Mouse (Mus musculus) thymus, postnatal 25 days (tissue): ENCODE data around the gene Htra2.

ENCODE experiments used
- DNase-seq: peaks from one replicate; pipeline ENCODE4 v3.0.0; 2022

The Htra2 gene

DNA sequence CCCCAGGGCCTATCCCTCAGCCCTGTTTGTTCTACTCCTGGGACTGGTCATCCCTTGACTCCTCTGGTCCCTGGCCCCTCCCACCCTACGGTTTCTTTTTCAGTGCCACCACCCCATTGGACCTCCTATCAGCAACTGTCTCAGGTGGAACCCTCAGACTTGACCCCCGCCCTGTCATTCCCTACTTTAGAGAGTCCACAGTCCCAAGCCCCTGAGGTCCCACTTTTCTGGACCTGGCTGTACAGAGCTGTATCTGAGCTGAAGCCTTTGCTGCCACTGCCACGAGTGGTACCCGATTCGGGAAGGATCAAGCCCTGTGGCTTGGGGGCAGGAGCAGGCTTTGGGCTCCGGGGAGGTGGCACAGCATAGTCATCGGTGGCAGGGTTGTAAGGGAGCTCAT, 24.0 kb downstream of the Htra2 start:
- no peak for DNase-seq

DNA sequence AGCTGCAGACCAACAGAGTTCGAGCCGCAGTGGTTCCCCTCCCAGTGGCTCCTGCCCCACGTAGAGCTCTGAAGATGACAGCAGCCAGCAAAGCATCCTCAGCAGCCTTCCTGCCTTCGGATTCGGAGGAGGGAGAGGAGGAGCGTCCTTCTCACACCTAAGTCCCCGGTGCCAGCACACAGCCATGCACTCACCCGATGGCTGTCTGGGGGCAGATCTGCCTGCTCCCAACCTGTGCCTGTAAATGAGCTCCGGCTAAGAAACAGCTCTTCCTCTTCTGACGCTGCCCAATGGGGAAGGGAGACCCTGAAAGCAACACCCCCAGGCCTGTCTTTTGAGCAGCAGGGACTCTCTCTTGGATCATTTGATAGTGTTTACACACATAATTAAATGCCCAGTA, 25.3 kb downstream of the Htra2 start:
- DNase-seq: no peak

DNA sequence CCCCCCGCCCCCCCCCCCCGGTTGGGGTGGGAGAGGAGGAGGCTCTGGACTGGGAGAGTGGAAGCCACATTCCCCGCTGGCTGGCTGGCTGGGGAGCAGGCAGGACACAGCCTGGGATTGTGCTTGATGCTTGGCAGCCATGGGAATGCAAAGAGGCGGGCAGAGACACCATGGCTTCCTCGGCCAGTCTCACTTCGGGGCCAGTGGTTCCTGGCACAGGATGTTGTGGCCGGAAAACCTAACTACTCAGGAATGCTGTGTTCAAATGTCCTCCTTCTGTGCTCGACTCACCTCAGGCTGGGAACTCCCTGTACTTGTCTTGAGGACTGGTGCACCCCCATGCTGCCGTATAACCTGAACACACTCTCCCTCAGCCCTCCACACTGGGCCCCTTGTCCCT, 27.4 kb downstream of the Htra2 start:
- no peak for DNase-seq

DNA sequence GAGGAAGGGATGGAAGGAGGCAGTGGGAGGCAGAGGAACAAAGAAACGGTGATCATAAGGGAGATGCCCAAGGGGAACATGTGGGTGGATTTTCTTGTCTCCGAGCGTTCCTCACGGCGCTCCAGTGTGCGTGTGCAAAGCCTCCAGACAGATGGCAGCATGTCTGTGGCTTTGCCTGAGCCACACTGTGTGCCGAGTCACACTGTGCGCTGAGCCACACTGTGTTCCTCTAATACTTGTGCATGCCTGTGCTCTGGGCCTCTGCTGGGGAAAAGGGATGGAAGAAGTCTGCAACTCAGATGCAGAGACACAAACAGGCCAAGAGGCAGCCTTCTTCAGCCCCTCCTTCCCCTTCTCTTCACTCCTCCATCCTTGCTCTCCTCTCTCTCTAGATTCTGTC, 27.8 kb downstream of the Htra2 start:
- no peak for DNase-seq

DNA sequence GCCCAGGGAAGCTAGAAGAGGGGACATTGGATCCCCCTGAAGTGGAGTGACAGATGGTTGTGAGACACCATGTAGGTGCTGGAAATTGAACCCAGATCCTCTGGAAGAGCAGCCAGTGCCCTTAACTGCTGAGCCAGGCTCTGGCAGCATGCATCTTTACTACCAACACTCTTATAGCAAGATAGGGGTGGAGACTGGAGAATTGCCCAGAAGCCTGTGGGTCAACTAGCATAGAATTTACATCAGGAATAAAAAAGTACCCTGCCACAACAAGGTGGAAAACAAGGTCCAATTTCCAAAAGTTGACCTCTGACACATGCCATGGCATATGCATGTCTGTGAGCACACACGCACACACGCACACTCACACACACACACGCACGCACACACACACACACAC, 29.9 kb downstream of the Htra2 start:
- no peak for DNase-seq

DNA sequence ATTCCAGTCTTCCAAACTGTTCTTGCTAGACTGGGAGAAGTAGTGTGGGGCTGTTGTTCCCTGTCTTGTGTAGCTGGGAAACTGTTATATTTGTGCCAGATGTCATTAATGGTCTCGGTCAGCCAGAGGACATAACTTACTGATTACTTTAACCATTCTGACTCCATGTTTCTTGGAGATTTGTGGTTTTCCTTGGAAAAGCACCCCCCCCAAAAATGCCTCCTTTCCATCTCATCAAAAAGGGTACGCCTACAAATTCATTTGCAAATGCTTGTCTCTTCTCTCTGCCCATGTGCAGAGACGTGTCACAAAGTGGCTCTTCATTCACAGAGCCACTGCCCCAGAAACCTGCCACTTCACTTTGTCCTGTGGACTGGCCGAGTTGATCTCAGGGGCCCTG, 30.7 kb downstream of the Htra2 start:
- no peak for DNase-seq

DNA sequence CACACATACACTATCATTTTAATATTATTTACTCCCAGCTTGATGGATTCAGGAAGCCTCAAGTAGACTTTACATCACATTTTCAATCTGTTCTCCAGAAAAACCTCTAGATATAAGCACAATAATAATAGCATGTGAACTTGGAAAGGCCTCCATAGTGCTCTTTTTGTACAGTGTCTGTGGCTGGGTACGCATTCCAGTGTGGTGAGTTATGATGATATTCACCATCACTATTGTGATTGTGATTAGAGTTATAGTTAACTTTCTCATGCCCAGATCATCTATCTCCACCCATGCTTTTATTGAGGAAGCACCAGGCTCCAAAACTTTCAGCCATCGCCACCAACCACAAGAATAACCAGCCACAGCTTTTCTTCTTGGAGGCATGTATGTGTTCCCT, 31.3 kb downstream of the Htra2 start:
- no peak for DNase-seq

DNA sequence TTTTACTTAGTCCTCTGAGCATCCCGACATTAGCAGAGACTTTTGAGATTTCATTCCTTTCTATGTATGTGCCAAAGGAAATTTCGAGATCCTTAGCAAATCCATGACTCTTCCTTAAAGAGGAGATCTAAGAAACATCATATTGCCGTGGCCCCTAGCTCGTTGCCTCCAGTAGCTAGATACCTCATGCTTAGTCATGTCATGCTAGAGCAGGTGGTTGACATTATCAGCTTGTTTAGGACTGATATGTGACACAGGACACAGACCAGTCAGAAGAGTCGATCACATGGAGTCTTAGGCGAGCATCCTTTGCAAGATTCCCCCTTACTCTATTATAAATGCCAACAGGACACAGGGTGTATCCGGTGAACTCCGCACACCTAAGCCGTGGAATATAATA, 32.1 kb downstream of the Htra2 start:
- no peak for DNase-seq

DNA sequence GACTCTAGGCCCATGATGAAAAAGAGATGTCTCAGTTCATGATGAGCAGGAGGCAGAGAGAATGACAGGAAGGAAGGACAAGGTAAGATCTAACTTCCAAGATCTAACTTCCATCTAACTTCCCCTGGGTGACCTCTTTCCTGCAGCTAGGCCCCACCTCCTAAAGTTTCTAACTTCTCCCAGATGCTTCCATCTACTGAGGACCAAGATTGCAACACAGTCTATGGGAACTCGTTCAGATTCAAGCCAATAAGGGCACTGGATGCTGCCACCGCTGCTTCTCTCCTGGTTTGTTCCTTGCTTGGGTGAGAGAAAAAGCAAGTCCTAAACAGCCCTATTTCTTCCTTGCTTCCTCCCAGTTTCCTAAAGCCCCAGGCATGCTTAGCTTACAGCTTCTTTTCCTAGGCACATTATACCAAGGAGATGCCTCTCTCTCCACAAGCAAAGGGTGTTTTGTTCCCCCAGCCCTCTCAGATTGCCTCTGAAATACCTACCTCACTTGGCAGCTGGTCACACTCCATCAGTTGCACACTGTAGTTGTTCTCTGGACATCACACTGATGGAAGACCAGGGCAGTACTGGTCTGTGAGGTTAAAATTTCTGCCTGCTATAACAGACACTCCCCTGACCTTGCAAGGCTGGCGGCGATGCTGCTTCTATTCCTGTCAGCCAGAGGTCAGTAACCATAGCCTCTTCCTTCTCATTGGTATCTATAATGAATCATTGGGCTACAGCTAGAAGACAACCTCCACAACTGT, 34.1 kb downstream of the Htra2 start:
- DNase-seq: no peak

DNA sequence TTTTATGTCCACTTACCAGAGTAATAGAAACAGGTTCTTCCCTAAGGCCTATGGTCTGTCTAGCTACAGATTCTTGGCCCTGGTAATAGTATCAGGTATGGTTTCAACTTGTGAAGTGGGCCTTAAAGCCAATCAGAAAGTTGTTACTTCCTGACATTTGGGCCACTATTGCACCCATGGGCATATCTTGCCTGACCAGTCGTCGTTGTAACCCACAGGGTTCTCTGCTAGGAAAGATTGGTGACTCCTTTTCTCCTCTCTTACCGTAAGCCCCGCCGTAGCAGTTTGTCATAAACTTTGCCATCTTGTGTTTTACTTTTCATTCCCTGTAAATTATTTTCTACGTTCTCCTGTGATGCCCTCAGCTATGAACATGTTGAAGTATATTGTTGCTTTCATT, 35.0 kb downstream of the Htra2 start:
- no peak for DNase-seq

DNA sequence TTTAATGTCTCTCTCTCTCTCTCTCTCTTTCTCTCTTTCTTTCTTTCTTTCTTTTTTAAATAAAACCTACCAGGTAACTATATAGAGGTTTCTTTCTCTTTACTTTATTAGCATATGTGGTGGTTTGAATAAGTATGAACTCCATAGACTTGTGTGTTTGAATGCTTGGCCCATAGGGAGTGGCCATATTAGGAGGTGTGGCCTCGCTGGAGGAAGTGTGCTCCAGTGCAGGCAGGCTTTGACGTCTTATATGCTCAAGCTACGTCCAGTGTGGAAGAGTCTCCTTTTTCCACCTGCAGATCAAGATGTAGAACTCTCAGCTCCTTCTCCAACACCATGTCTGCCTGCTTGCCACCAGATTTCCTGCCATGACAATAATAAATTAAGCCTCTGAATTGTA, 36.0 kb downstream of the Htra2 start:
- no peak for DNase-seq

DNA sequence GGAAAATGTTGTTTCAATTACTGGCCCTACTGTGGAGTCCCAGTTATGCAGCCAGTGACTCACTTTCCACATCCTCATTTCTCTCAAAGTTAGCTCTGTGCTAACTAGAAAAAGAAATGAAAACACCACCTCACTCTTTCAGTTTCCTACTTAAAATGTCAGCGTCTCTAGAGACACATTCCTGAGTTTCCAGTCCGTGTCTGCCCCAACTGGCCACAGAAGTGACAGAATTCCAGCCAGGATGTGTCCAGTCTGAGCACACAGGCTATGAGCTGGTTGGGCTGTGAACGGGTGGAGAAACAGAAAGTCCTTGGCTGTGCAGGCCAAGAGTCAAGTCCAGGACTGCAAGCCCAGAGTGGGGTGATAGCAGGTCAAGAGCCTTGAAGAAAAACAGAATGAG, 37.9 kb downstream of the Htra2 start:
- DNase-seq: no peak

DNA sequence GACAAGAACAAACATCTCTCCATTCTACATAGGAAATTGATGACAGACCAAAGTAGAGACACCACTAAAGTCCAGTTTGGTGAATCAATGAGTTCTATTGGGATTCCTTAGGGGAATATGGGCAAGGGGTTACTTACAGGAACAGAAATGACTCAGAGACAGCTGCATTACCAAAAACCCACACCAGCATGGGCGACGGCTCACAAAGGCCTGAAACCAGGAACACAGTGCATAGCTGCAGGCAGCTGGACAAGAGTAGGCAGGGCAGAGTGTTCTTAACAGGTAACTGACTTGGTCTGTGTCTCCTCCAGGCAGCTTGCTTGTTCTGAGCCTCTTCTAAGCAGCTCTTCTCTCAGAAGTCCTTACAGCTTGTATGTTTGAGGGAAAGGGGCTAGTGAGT, 39.3 kb downstream of the Htra2 start:
- no peak for DNase-seq

DNA sequence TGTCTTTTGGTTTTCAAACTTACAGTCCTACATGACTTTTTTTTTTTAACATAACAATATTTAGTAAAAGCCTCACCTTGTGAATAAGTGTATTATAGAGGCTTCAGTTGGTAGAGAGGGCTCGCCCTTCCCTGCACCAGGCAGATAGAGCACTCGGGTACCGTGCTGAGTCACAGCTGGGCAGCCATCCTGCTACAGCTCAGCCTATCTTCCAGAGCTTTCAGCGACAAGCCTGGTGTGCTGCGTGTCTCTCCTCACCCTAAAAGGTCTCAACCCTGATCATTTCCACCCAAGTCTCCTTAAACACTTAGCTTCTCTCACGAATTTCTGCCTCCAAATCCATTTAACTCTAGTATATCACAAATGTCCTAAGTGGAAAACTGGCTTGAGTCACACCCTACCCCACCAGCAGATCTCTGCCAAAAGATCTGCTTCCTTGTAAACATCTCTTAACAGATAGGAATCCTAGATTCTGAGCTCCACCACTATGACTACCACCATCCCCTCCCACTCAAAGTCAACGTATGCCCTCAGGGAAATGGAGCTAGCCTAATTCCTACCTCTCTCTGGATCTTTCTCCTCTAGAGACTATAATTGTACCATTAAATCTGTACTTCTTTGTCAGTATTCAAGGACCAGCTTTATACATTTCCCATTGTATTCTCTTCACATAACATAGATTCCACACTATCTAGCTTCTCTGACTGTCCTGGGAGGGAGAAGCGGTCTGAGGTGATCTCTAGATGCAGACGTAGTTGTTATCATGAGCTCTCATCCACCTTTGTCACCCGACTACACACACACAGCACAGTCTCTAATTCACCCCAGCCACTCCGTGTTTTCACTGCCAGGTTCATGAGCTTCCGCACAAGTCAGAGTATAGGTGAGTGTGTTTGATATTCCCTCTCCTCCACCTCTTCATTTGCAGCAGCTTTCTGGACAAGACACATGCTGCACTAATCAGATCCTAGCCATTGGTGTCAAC, 40.3 kb downstream of the Htra2 start:
- DNase-seq: no peak

DNA sequence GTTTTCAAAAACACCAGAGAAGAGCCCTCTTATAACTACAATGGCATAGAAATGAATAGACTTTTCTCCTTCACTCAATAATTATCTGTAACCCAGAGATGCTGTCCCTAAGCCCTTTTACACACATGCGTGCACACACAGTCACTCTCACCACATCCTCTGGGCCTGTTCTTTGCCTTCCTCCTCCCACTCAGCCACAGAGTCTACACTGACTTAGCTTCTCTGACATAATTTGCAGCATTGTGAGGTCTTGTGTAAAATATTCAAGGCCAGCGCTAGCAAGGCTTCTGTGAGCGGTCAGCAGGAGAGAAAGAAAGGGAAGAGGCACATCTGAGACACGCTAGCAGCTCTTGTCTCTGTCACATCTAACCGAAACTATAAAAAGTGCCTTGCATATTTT, 41.6 kb downstream of the Htra2 start:
- no peak for DNase-seq

DNA sequence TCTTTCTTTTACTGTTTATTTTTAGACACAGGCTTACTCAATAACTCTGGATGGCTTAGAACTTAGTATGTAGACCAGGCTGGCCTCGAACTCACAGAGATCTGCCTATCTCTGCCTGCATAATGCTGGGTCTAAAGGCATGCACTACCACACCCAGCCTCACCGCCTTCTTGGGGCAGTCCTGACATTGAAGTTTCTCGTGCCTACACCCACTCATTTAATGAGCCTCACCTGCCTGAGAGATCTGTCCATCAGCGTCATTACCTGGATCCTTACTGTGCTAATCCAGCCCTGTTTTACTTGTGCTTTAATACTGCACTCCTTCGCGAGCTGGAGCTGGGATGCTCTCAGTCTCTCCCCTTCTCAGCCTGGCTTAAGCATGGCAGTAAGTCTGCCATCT, 43.3 kb downstream of the Htra2 start:
- DNase-seq: no peak

DNA sequence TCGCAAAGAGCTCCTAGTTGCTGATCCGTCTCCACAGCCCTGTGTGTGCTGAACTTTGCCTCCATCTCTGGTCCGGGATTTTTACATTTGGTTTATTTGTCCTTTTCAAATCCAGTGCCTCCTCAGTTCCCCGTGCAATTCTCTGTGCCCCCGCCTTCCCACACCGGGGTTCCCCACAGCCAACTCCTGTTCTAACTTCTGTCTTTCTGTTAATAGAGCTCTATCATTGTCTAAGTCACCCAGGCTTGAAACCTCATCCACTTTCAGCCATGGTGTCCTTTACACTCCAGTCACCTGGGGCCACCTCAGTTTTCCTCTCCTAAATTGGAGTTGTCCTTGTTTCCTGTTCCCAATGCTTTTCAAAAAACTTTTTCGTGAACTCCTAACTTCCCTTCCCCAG, 43.8 kb downstream of the Htra2 start:
- no peak for DNase-seq

DNA sequence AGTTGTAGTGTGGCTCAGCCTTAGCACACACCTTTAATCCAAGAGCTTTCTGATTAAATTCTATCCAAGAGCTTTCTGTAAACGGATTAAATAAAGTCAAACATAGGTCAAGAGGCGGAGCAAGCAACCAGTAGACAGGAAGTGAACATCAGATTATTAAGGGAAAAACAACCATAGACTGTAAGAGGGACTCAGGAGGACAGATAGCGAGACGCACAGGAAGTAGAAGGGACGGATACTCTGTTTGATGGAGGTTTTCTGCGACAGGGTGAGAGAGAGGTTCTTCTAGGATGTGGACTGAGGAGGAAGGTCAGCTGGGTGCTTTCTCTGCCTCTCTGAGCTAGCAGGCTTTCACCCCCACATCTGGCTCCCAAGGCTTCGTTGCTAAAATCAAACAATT, 45.1 kb downstream of the Htra2 start:
- no peak for DNase-seq

DNA sequence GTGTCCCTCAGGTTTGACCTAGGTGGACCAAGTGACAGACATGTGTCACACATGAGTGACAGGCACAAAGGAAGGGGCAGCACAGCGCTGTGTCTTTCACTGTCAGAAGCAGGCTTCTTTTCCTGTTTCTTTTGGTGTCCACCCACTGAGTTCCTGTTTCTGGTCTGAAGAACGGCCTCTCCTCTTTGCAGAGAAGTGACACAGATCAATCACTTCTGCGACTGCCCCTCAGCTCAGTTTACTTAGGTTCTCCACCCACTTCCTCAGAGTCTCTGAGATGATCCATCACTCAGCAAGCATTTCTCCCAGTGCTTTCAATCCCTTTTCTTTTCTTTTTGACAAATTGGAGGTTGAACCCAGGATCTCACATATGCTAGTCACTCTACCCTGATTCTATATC, 46.4 kb downstream of the Htra2 start:
- DNase-seq: no peak

DNA sequence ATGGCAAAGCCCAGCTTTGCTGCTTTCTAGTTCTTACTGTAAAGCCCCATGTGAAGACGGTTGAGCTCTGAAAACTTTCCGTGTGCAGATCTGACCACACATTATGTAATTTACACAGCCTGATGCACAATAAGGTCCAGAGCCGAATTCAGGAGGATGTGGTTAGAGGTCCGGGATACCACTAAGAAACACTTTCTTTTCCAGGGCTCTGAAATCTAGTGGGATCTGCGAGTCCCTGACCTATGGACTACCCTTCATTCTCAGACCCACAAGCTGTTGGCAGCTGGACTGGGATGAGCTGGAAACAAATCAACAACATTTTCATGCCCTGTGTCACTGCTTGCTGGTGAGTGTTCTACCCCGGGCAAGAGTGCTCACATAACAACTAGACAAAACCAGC, 49.0 kb downstream of the Htra2 start:
- no peak for DNase-seq

DNA sequence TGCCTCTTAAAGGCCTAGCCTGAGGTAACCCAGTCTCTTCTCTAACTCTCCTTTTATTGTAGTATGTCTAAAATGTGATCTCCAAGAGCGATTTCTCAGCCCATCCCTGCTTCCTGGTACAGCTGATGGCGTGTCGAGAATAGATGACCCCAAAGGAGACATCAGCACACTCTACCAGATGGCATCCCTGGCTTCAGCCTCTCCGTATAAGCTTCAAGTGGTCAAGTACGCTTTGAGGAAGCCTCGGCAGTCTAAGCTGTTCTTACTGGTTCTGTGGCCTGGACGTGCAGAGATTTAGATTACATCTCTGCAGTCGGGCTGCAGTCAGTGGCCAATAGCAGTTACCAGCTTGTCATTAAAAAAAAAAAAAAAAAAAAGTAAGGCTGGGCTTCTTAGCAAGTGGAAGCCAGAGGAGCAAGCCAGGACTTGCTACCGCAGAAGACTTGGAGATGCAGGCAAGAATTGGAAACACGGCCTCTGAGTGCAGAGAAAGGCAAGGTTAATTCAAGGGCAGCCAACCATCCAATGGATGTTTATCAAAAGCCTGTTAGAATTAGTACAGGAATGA, 49.5 kb downstream of the Htra2 start:
- no peak for DNase-seq

DNA sequence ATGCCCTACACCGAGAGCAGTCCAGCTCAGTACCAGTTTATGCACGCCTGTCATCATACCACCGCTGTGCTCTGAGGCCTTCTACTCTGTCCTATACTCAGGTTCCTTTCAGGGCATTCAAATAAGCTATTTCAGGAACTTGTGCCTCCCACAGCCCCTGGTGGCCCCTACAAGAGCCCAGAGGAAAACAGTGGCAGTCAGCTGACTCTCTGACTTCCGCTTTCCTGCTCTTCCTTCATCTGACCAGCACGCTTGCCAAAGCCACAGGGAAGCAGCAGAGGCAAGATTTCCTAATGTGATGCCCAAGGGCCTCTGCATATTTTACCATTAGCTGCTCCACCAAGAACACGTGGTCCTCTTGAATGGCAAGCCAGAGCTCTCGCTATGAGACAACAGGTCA, 50.2 kb downstream of the Htra2 start:
- no peak for DNase-seq

DNA sequence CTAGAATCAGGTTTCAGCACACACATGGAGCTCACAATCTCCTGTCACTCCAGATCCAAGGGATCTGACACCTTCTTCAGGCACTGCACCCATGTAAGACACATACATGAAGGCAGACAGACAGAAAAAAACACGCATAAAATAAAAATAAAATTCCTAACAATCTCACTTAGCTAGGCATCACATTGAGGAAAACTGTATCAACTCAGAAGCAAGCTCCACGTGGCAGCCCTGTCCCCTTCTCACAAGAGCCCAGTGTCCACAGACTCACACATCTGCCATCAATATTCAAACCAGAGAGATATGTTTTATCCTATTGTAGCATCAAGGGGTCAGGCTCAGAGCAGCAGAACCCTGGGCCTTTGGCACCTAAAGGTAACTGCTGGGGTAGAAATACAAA, 50.8 kb downstream of the Htra2 start:
- no peak for DNase-seq

DNA sequence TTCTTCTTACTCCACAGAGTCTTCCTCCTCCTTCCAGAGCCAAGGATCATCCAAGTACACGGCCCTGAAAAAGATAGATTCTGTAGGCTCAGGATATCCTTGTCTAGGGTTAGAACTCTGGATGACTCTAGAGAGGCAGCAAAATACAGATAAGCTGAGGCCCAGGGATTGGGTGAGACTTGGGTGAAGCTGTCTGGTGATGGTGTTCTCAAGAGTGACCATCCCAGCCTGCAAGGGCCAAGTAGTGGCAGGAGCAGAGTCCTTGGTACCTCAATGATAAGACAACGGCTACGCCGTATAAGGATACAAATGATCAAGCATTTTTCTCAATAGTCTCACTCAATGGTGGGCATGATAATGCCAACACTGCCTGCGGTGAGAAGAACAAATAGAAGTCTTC, 51.2 kb downstream of the Htra2 start:
- no peak for DNase-seq
